Mouse (Mus musculus) heart, adult 2 months (tissue): Measurements from ENCODE around the gene Aldh3a2.

Experiments
- CTCF ChIP-seq: fragments of 200-600 bp; IDR thresholded peaks from 2 replicates; pipeline ENCODE4 v1.8.1; 2022; ENCODE audit warnings: antibody characterized with exemption, mild to moderate bottlenecking, moderate library complexity
- EP300 ChIP-seq: fragments of 200-500 bp; IDR thresholded peaks from 2 replicates; pipeline ENCODE4 v1.6.1; 2011; ENCODE audit warnings: low read depth, low read length, control low read depth; ENCODE audit not compliant: insufficient read depth
- POLR2A ChIP-seq: fragments of 200-500 bp; IDR thresholded peaks from 2 replicates; pipeline ENCODE4 v1.6.1; 2011; ENCODE audit warnings: mild to moderate bottlenecking, low read depth, low read length, control low read depth; ENCODE audit not compliant: insufficient read depth

DNA sequence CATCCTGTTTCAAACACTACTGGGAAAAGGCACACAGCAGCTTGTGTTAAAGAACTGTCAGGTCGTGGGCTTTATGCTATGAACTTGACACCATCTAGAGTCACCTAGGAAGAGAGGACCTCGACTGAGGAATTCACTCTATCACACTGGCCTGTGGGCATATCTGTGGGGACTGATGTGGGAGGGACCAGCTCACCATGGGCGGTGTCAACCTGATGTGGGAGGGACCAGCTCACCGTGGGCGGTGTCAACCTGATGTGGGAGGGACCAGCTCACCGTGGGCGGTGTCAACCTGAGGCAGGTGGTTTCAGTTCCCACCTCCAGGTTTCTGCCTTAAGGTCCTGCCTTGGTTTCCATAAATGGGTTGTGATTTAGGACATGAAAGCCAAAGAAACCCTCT lies 40.5 kb upstream of the Aldh3a2 start:
- no peak for TF ChIP-seq EP300
- TF ChIP-seq CTCF, result no peak
- no peak for TF ChIP-seq POLR2A
